Mouse (Mus musculus): ENCODE results near the gene Piwil4. TPM values are rescaled to one million over a fixed set of nuclear protein-coding genes. Genes with fewer than 3 reads are reported as not detected.

Gene Piwil4
- total and polyA plus RNA-seq, 3 experiments = 0.01 to 0.76 TPM; not detected in 1

DNA sequence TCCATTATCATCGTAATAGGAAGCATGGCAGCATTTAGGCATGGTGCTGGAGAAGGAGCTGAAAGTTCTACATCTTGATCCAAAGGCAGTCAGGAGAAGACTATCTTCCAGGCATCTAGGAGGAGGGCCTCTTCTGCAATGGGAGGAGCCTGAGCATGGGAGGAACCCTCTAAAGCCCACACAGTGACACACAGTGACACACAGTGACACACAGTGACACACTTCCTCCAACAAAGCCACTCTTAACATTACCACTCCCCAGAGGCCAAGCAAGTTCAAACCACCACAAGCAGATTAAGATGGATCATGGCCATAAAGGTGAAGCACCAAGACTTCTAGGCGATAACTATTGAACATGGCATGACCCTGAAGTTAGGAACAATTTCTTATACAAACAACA is 31.5 kb upstream of the Piwil4 start:
- ATAC-seq (ENCODE audit: extremely low read depth, insufficient number of reproducible peaks, low FRiP score, poor library complexity, severe bottlenecking) = no peak
- Histone ChIP-seq H3K4me3 (ENCODE audit: low read depth, low read length) (no peak overlapping the region), H3K36me3 (replicated peaks) (no peaks in the 10 kb centered on the region), H3K4me1 (ENCODE audit: insufficient read depth, low read depth, low read length) (0 out of 2 replicates have a peak, but pooled peaks cover 4% of the 10 kb centered on the region), H3K27me3 (ENCODE audit: insufficient read depth, low read length) (peaks cover 19% of the 10 kb centered on the region), H3K9me3 (replicated peaks) (no peaks in the 10 kb centered on the region)
- TF ChIP-seq CTCF (IDR thresholded peaks at IDR 0.05; ENCODE audit: low read depth, low read length) (no peak), GATA1 (IDR thresholded peaks at IDR 0.05; ENCODE audit: borderline replicate concordance, low read length) (no peak), TAL1 (conservative IDR thresholded peaks at IDR 0.05; ENCODE audit: low read depth, low read length) (no peak), GATA2 (IDR thresholded peaks at IDR 0.05; ENCODE audit: borderline replicate concordance, low read depth, low read length) (no peak), POLR2AphosphoS5 (IDR thresholded peaks at IDR 0.05; ENCODE audit: insufficient replicate concordance, low read depth, low read length) (no peak)
- no peak for DNase-seq (ENCODE audit: low spot score)

GRCm38 (mm10) chr9:14770803-14771471 is 30.4 kb upstream of the Piwil4 start, which contains the start of gene 1700012B09Rik:
TSS of gene 1700012B09Rik (minus strand) at chr9:14771030.
- no peak within 1 kb of the TSS for H3K4me3 ChIP-seq (ENCODE audit: low read depth, low read length)
- DNase-seq (ENCODE audit: low spot score) (no peak), ATAC-seq (ENCODE audit: extremely low read depth, insufficient number of reproducible peaks, low FRiP score, poor library complexity, severe bottlenecking) (no peak)
- no peaks in the 10 kb centered on the region for H3K9me3 ChIP-seq (replicated peaks)
- H3K36me3 ChIP-seq (replicated peaks) = no peaks in the 10 kb centered on the region
- H3K4me1 ChIP-seq (ENCODE audit: insufficient read depth, low read depth, low read length) = 0 out of 2 replicates have a peak, but pooled peaks cover 4% of the 10 kb centered on the region
- H3K27me3 ChIP-seq (ENCODE audit: insufficient read depth, low read length) = peaks cover 19% of the 10 kb centered on the region
- TF ChIP-seq GATA2 (IDR thresholded peaks at IDR 0.05; ENCODE audit: borderline replicate concordance, low read depth, low read length) = no peak
- TF ChIP-seq POLR2AphosphoS5 (IDR thresholded peaks at IDR 0.05; ENCODE audit: insufficient replicate concordance, low read depth, low read length) = no peak
- TF ChIP-seq CTCF (IDR thresholded peaks at IDR 0.05; ENCODE audit: low read depth, low read length) = no peak
- no peak for TF ChIP-seq GATA1 (IDR thresholded peaks at IDR 0.05; ENCODE audit: borderline replicate concordance, low read length)
- no peak for TF ChIP-seq TAL1 (conservative IDR thresholded peaks at IDR 0.05; ENCODE audit: low read depth, low read length)

GRCm38 (mm10) chr9:14769811-14770210 is 29.3 kb upstream of the Piwil4 start:
- Histone ChIP-seq H3K9me3 (replicated peaks) (no peaks in the 10 kb centered on the region), H3K4me3 (ENCODE audit: low read depth, low read length) (no peak overlapping the region), H3K27me3 (ENCODE audit: insufficient read depth, low read length) (peaks cover 23% of the 10 kb centered on the region), H3K4me1 (ENCODE audit: insufficient read depth, low read depth, low read length) (0 out of 2 replicates have a peak, but pooled peaks cover 4% of the 10 kb centered on the region), H3K36me3 (replicated peaks) (no peaks in the 10 kb centered on the region)
- DNase-seq (ENCODE audit: low spot score) (no peak), ATAC-seq (ENCODE audit: extremely low read depth, insufficient number of reproducible peaks, low FRiP score, poor library complexity, severe bottlenecking) (no peak)
- TF ChIP-seq POLR2AphosphoS5 (IDR thresholded peaks at IDR 0.05; ENCODE audit: insufficient replicate concordance, low read depth, low read length) = no peak
- TF ChIP-seq CTCF (IDR thresholded peaks at IDR 0.05; ENCODE audit: low read depth, low read length) = no peak
- TF ChIP-seq GATA2 (IDR thresholded peaks at IDR 0.05; ENCODE audit: borderline replicate concordance, low read depth, low read length) = no peak
- TF ChIP-seq TAL1 (conservative IDR thresholded peaks at IDR 0.05; ENCODE audit: low read depth, low read length) = no peak
- no peak for TF ChIP-seq GATA1 (IDR thresholded peaks at IDR 0.05; ENCODE audit: borderline replicate concordance, low read length)

- ATAC-seq (ENCODE audit: extremely low read depth, insufficient number of reproducible peaks, low FRiP score, poor library complexity, severe bottlenecking) = no peak
- DNase-seq (ENCODE audit: low spot score) = peak; percentile 21
These were observed 24.2 kb upstream of the Piwil4 start for GRCm38 (mm10) chr9:14764765-14765164.

GRCm38 (mm10) chr9:14759261-14759660 is 18.7 kb upstream of the Piwil4 start:
- no peaks in the 10 kb centered on the region for H3K36me3 ChIP-seq (replicated peaks)
- DNase-seq (ENCODE audit: low spot score) (no peak), ATAC-seq (ENCODE audit: extremely low read depth, insufficient number of reproducible peaks, low FRiP score, poor library complexity, severe bottlenecking) (no peak)
- no peaks in the 10 kb centered on the region; the same call in 1 of the 2 replicates for H3K4me1 ChIP-seq (ENCODE audit: insufficient read depth, low read depth, low read length)
- H3K27me3 ChIP-seq (ENCODE audit: insufficient read depth, low read length) = peaks cover 11% of the 10 kb centered on the region; the same call in 1 of the 2 replicates
- no peak overlapping the region for H3K4me3 ChIP-seq (ENCODE audit: low read depth, low read length)
- H3K9me3 ChIP-seq (replicated peaks) = no peaks in the 10 kb centered on the region
- no peak for TF ChIP-seq GATA2 (IDR thresholded peaks at IDR 0.05; ENCODE audit: borderline replicate concordance, low read depth, low read length)
- TF ChIP-seq TAL1 (conservative IDR thresholded peaks at IDR 0.05; ENCODE audit: low read depth, low read length) = no peak
- TF ChIP-seq POLR2AphosphoS5 (IDR thresholded peaks at IDR 0.05; ENCODE audit: insufficient replicate concordance, low read depth, low read length) = no peak
- no peak for TF ChIP-seq CTCF (IDR thresholded peaks at IDR 0.05; ENCODE audit: low read depth, low read length)

More at GRCm38 (mm10) chr9:14764765-14765164, 24.2 kb upstream of the Piwil4 start:
- TF ChIP-seq CTCF (IDR thresholded peaks at IDR 0.05; ENCODE audit: low read depth, low read length) (0 out of 2 replicates have a peak, but pooled peaks have one; percentile 38), GATA1 (IDR thresholded peaks at IDR 0.05; ENCODE audit: borderline replicate concordance, low read length) (no peak)
- H3K36me3 ChIP-seq (replicated peaks) = no peaks in the 10 kb centered on the region
- H3K4me3 ChIP-seq (ENCODE audit: low read depth, low read length) = no peak overlapping the region
- H3K9me3 ChIP-seq (replicated peaks) = no peaks in the 10 kb centered on the region
- H3K27me3 ChIP-seq (ENCODE audit: insufficient read depth, low read length) = peaks cover 19% of the 10 kb centered on the region
- H3K4me1 ChIP-seq (ENCODE audit: insufficient read depth, low read depth, low read length) = peaks cover 2% of the 10 kb centered on the region; the same call in 1 of the 2 replicates

DNA sequence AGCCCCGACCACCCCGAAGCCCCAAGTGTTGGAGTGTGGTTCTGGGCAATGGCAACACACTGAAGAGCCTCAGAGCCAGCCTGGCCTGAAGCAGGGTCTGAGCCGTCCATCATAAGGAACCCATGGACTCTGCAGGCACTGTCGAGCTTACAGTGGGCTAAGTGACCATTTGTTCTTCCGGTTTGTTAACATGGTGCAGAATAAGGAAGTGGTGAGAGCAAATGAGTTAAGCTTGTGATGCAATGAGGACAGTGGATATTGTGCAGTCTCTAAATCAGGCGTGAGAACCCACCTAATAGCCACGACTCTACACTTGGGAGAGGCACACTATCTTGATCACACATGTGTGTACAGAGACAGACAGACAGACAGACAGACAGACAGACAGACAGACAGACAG is 18.1 kb upstream of the Piwil4 start:
- no peak overlapping the region for H3K4me3 ChIP-seq (ENCODE audit: low read depth, low read length)
- H3K4me1 ChIP-seq (ENCODE audit: insufficient read depth, low read depth, low read length) = no peaks in the 10 kb centered on the region; the same call in 1 of the 2 replicates
- H3K27me3 ChIP-seq (ENCODE audit: insufficient read depth, low read length) = peaks cover 11% of the 10 kb centered on the region; the same call in 1 of the 2 replicates
- DNase-seq (ENCODE audit: low spot score) (no peak), ATAC-seq (ENCODE audit: extremely low read depth, insufficient number of reproducible peaks, low FRiP score, poor library complexity, severe bottlenecking) (no peak)
- TF ChIP-seq POLR2AphosphoS5 (IDR thresholded peaks at IDR 0.05; ENCODE audit: insufficient replicate concordance, low read depth, low read length) = no peak
- H3K9me3 ChIP-seq (replicated peaks) = no peaks in the 10 kb centered on the region
- no peaks in the 10 kb centered on the region for H3K36me3 ChIP-seq (replicated peaks)

Data from G1E (cell line).